Mouse (Mus musculus): ENCODE measurements around the gene Mup4.
"Not testable (repeated sequence)": the region's sequence is repeated elsewhere in the genome, so short reads cannot be mapped to it uniquely, and the experiment has no call there.

Mup4 gene

GRCm38 (mm10) chr4:59960610-59961009 lies at the start of gene Mup4:
TSS of gene Mup4 (minus strand) at chr4:59960710.
- DNase-seq = no peak

- not testable (repeated sequence) for DNase-seq
Observed at GRCm38 (mm10) chr4:59997894-59998293, 37.4 kb upstream of the Mup4 start.

GRCm38 (mm10) chr4:59963405-59964344 lies 3.2 kb upstream of the Mup4 start, which contains the start of gene Mup6:
TSS of gene Mup6 (plus strand) at chr4:59964294.
- no peak for DNase-seq

- no peak for DNase-seq
Observed at GRCm38 (mm10) chr4:59937543-59937942, 23.0 kb downstream of the Mup4 start.

- DNase-seq = peak; percentile 34
Observed at GRCm38 (mm10) chr4:59932505-59933281, 27.8 kb downstream of the Mup4 start.

- peak; percentile 92 for DNase-seq
Observed at GRCm38 (mm10) chr4:59928347-59928746, 32.2 kb downstream of the Mup4 start.

GRCm38 (mm10) chr4:59927666-59928065 lies 32.8 kb downstream of the Mup4 start:
- DNase-seq = no peak

- DNase-seq = peak; percentile 32
Observed at GRCm38 (mm10) chr4:59925082-59925481, 35.4 kb downstream of the Mup4 start.

GRCm38 (mm10) chr4:59917966-59918365 lies 42.5 kb downstream of the Mup4 start:
- no peak for DNase-seq

GRCm38 (mm10) chr4:59914608-59915403 lies 45.7 kb downstream of the Mup4 start, which contains the start of gene Slc46a2:
TSS of gene Slc46a2 (minus strand) at chr4:59915056.
- DNase-seq = no peak

GRCm38 (mm10) chr4:59908785-59909184 lies 51.7 kb downstream of the Mup4 start:
- no peak for DNase-seq

- no peak for DNase-seq
Observed at GRCm38 (mm10) chr4:59907657-59908230, 52.8 kb downstream of the Mup4 start.

- no peak for DNase-seq
Observed at GRCm38 (mm10) chr4:59907092-59907491, 53.4 kb downstream of the Mup4 start.
